Mouse (Mus musculus) myocyte (in vitro differentiated cells): Measurements from ENCODE around the gene Gm47996. TPM values are rescaled to one million over a fixed set of nuclear protein-coding genes. Genes with fewer than 3 reads are reported as not detected.
"Not testable (repeated sequence)": the region's sequence is repeated elsewhere in the genome, so short reads cannot be mapped to it uniquely, and the experiment has no call there.

Source experiments
- H3K27me3 ChIP-seq: one replicate; pipeline ENCODE4 v1.6.1; 2011; ENCODE audit not compliant: control insufficient read depth, insufficient read depth, insufficient read length
- H3K36me3 ChIP-seq: one replicate; pipeline ENCODE4 v1.6.1; 2011; ENCODE audit not compliant: control insufficient read depth, insufficient read depth
- H3K4me2 ChIP-seq: one replicate; pipeline ENCODE4 v1.6.1; 2011; ENCODE audit warnings: low read depth, control low read depth
- H3K4me3 ChIP-seq: one replicate; pipeline ENCODE4 v1.5.1; 2011; ENCODE audit warnings: mild to moderate bottlenecking, control low read depth, moderate library complexity
- H3K79me2 ChIP-seq: one replicate; pipeline ENCODE4 v1.6.1; 2011; ENCODE audit not compliant: control insufficient read depth, insufficient read depth
- H3ac ChIP-seq: one replicate; pipeline ENCODE4 v1.6.1; 2011; ENCODE audit not compliant: control insufficient read depth, insufficient read length
- CEBPB ChIP-seq: IDR thresholded peaks from 2 replicates; pipeline ENCODE4 v1.6.1; 2011; ENCODE audit warnings: mild to moderate bottlenecking, moderate library complexity; ENCODE audit not compliant: poor library complexity, insufficient read depth, severe bottlenecking
- E2F4 ChIP-seq: IDR thresholded peaks from one replicate; pipeline ENCODE4 v1.6.1; 2011; ENCODE audit warnings: mild to moderate bottlenecking, control low read depth, moderate library complexity; ENCODE audit not compliant: insufficient read depth
- MAX ChIP-seq: IDR thresholded peaks from one replicate; pipeline ENCODE4 v1.6.1; 2011; ENCODE audit warnings: low read depth, mild to moderate bottlenecking, control low read depth
- MYOD1 ChIP-seq, 3 experiments: IDR thresholded peaks; one replicate each; pipeline ENCODE4 v1.6.1; 2011; ENCODE audit warnings: control low read depth in 2 of 3, low read depth in 2 of 3, mild to moderate bottlenecking in 2 of 3, moderate library complexity in 1 of 3; ENCODE audit not compliant: insufficient read length in 2 of 3, control insufficient read depth in 1 of 3
- MYOG ChIP-seq, 3 experiments: IDR thresholded peaks; one replicate each; pipeline ENCODE4 v1.6.1; 2011; ENCODE audit warnings: control low read depth in 2 of 3, low read depth in 2 of 3, mild to moderate bottlenecking in 2 of 3; ENCODE audit not compliant: insufficient read length in 2 of 3, control insufficient read depth in 1 of 3, insufficient read depth in 1 of 3
- POLR2A ChIP-seq: IDR thresholded peaks from one replicate; pipeline ENCODE4 v1.6.1; 2011; ENCODE audit warnings: low read depth, mild to moderate bottlenecking, control low read depth, moderate library complexity; ENCODE audit not compliant: insufficient read length
- POLR2AphosphoS2 ChIP-seq: IDR thresholded peaks from one replicate; pipeline ENCODE4 v1.6.1; 2011; ENCODE audit warnings: low read depth, control low read depth; ENCODE audit not compliant: insufficient read length
- REST ChIP-seq: IDR thresholded peaks from one replicate; pipeline ENCODE4 v1.6.1; 2011; ENCODE audit warnings: mild to moderate bottlenecking, control low read depth, moderate library complexity; ENCODE audit not compliant: insufficient read depth, insufficient read length
- SRF ChIP-seq: IDR thresholded peaks from one replicate; pipeline ENCODE4 v1.6.1; 2011; ENCODE audit warnings: low read depth; ENCODE audit not compliant: control insufficient read depth, insufficient read length
- TCF12 ChIP-seq: IDR thresholded peaks from one replicate; pipeline ENCODE4 v1.6.1; 2011; ENCODE audit warnings: mild to moderate bottlenecking, control low read depth; ENCODE audit not compliant: poor library complexity, insufficient read depth, severe bottlenecking
- TCF3 ChIP-seq: IDR thresholded peaks from one replicate; pipeline ENCODE4 v1.6.1; 2011; ENCODE audit warnings: low read depth, control low read depth; ENCODE audit not compliant: insufficient read length
- USF1 ChIP-seq: IDR thresholded peaks from one replicate; pipeline ENCODE4 v1.6.1; 2011; ENCODE audit warnings: low read depth, mild to moderate bottlenecking, control low read depth, moderate library complexity
- polyA plus RNA-seq: library from polyadenylated mRNA; unstranded; fragments of >200 nt; fragmentation: generic; extraction: Trizol; gene quantifications from one replicate; pipeline ENCODE4 v1.2.1, GENCODE M21; 2012; ENCODE audit warnings: missing spikeins

Gene Gm47996
- polyA plus RNA-seq, 1 experiment, result 0.14 TPM

GRCm38 (mm10) chr1:151211666-151212065 lies 1.7 kb downstream of the Gm47996 start:
- not testable (repeated sequence) for H3ac ChIP-seq, H3K36me3 ChIP-seq

DNA sequence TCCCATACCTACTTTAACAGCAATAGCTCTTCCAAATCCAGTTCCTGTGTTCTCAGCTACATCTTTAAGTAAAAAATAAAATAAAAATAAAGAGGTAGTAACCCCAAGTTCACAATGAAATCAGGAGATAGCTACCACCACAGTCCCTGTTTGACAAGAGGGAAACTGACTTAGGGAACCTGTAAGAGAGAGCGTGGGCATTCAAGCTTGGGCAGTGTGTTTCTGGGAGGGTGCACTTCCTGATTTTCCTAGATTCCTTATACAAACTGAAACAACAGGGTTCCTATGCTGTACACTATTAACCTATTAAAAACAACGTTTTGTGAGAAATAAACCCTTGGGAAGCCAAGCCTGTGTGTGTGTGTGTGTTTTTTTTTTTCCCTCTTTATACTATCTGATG lies 4.9 kb downstream of the Gm47996 start:
- Histone ChIP-seq H3ac (no peak overlapping the region), H3K27me3 (no peaks in the 10 kb centered on the region), H3K36me3 (no peaks in the 10 kb centered on the region), H3K4me3 (no peak overlapping the region), H3K79me2 (no peaks in the 10 kb centered on the region), H3K4me2 (no peak overlapping the region)
- TF ChIP-seq REST, result no peak

More at GRCm38 (mm10) chr1:151211666-151212065, 1.7 kb downstream of the Gm47996 start:
- H3K4me3 ChIP-seq, H3K79me2 ChIP-seq, H3K4me2 ChIP-seq, H3K27me3 ChIP-seq: not testable (repeated sequence)

- TF ChIP-seq MAX, result no peak
- TF ChIP-seq CEBPB, result no peak
- H3K27me3 ChIP-seq, result no peaks in the 10 kb centered on the region
- no peaks in the 10 kb centered on the region for H3K79me2 ChIP-seq
- no peak overlapping the region for H3K4me3 ChIP-seq
- H3K36me3 ChIP-seq, result no peaks in the 10 kb centered on the region
- H3ac ChIP-seq, result no peak overlapping the region
- H3K4me2 ChIP-seq, result no peak overlapping the region
These were observed 6.1 kb downstream of the Gm47996 start for GRCm38 (mm10) chr1:151215985-151216384.

- no peaks in the 10 kb centered on the region for H3K27me3 ChIP-seq
- H3K4me2 ChIP-seq, result no peak overlapping the region
- no peak overlapping the region for H3K4me3 ChIP-seq
- H3K79me2 ChIP-seq, result no peaks in the 10 kb centered on the region
- no peak overlapping the region for H3ac ChIP-seq
- H3K36me3 ChIP-seq, result no peaks in the 10 kb centered on the region
- no peak for TF ChIP-seq TCF12
- TF ChIP-seq USF1, result no peak
- TF ChIP-seq MAX, result no peak
- no peak for TF ChIP-seq TCF3
- TF ChIP-seq CEBPB, result no peak
- no peak for TF ChIP-seq REST
These were observed 6.5 kb downstream of the Gm47996 start for GRCm38 (mm10) chr1:151216417-151216816.

DNA sequence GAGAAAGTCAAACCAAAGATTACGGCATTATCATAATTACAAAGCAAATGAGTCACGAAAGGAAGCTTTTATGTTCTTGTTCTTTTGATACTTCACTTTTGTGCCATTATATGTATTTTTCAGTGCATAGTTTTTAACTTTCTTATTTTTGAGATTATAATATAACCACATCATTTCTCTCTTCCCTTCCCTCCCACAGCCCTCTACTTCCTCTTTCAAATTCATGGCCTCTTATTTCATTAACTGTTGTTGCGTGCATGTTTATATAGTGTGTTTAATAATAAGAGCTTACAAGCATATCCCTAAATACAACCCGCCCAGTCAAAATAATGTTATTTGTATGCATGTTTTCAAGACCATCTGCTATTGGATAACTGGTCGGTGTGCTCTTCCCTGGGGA lies 9.1 kb downstream of the Gm47996 start:
- no peak for TF ChIP-seq USF1
- Histone ChIP-seq H3K4me2 (no peak overlapping the region), H3K36me3 (no peaks in the 10 kb centered on the region), H3ac (no peak overlapping the region), H3K27me3 (no peaks in the 10 kb centered on the region), H3K79me2 (no peaks in the 10 kb centered on the region), H3K4me3 (no peak overlapping the region)

DNA sequence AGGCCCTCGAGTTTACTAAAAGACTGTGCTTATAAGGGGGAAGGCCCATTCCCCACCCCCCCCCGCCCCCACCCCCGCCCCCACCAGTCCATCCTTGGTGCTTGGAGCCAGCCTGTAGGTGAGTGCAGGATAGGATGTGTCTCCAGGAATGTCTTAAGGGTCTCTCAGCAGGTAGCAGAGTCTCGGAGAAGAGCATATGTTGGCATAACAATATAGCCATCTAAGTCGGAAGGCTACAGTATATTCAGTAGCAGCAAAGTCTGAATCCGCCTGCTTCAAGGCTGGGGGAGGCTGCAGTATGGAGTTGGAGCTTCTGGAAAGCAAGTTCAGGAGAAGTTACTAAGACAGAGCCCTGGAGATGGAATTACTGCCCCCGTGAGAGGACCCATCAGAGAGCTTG lies 10.2 kb downstream of the Gm47996 start:
- no peaks in the 10 kb centered on the region for H3K27me3 ChIP-seq
- H3K36me3 ChIP-seq, result no peaks in the 10 kb centered on the region
- TF ChIP-seq REST (no peak), MYOD1 (IDR thresholded peaks at IDR 0.05; ENCODE audit: control insufficient read depth in 1 of 3, insufficient read length in 2 of 3, low read depth in 2 of 3) (no peak), SRF (no peak)
- no peaks in the 10 kb centered on the region for H3K79me2 ChIP-seq
- no peak overlapping the region for H3ac ChIP-seq
- no peak overlapping the region for H3K4me2 ChIP-seq
- no peak overlapping the region for H3K4me3 ChIP-seq

DNA sequence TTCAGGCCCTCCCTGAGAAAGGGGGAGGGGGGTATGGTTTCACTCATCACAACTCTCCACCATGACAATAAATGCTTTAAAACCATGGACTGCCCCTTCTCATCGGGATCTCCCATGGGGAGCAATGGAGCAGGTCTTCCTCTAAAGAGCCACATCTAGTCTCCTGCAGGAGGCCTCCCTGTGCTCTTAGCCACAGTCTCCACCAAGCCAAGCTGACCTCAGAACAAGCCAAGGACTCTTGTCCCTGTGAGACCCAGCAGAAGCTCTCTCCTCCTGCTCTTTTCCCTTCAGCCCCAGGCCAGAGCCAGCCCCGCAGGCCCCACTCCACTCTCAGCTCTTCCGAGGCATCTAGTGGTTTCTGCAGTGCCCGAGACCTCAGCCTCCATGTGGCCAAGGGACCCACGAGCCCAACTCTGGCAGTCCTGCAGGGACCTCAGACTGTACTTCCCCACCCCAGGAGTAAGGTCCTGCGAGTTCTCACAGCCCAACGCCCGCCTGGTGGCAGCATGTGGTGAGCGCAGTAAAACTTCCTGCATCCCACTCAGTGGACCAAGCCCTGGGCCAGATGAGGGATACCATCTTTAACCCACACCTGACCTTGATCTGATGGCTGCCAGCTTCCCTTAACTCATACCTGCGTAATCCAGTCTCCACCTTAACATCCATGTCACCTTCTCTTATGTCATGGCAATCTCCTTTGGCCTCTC lies 12.8 kb downstream of the Gm47996 start:
- TF ChIP-seq POLR2AphosphoS2 (no peak), TCF12 (no peak), CEBPB (no peak), MAX (no peak), TCF3 (no peak), MYOG (IDR thresholded peaks at IDR 0.05; ENCODE audit: control insufficient read depth in 1 of 3, insufficient read depth in 1 of 3, insufficient read length in 2 of 3, low read depth in 2 of 3) (no peak), USF1 (no peak), MYOD1 (IDR thresholded peaks at IDR 0.05; ENCODE audit: control insufficient read depth in 1 of 3, insufficient read length in 2 of 3, low read depth in 2 of 3) (no peak), REST (no peak), POLR2A (no peak), SRF (no peak), E2F4 (no peak)
- Histone ChIP-seq H3K4me2 (no peak overlapping the region), H3K79me2 (no peaks in the 10 kb centered on the region), H3K36me3 (no peaks in the 10 kb centered on the region), H3K27me3 (no peaks in the 10 kb centered on the region), H3K4me3 (no peak overlapping the region), H3ac (no peak overlapping the region)
